Comparison of ENCODE assay signal across 8 mouse cellular contexts in genomic region chr1:53296581-53297383, GRCm38 (mm10). TPM values are rescaled to one million over a fixed set of nuclear protein-coding genes. Genes with fewer than 3 reads are reported as not detected.
DNase-seq lines count a peak whose midpoint lies in the region; ATAC-seq and TF ChIP-seq lines count a peak whose summit lies in the region.

Gene Pms1 (minus strand): TSS chr1:53297018.
Gene Ormdl1 (plus strand): TSS chr1:53297095.
Gene Gm28778 (plus strand): TSS chr1:53297111.

- H3K4me2 ChIP-seq in forebrain, embryonic 12.5 days = peak within 1 kb of the TSS; percentile 62
- peak within 1 kb of the TSS; percentile 87 for H3K4me2 ChIP-seq in heart, postnatal 0 days (ENCODE audit: low read depth, low read length)
- peak within 1 kb of the TSS; percentile 87 for H3K4me2 ChIP-seq in liver, embryonic 16.5 days (ENCODE audit: low read depth, low read length)
- peak within 1 kb of the TSS; percentile 66 for H3K4me2 ChIP-seq in neural tube, embryonic 13.5 days

- peak within 1 kb of the TSS; percentile 91 for H3K27ac ChIP-seq in forebrain, embryonic 12.5 days
- H3K27ac ChIP-seq in heart, postnatal 0 days (ENCODE audit: low read depth) = peak within 1 kb of the TSS; percentile 84
- peak within 1 kb of the TSS; percentile 88 for H3K27ac ChIP-seq in liver, embryonic 16.5 days (ENCODE audit: low read length)
- peak within 1 kb of the TSS; percentile 87 for H3K27ac ChIP-seq in neural tube, embryonic 13.5 days (replicated peaks)
- H3K27ac ChIP-seq in testis, adult 2 months (ENCODE audit: control insufficient read depth, insufficient read depth, low read depth, low read length) = peak within 1 kb of the TSS; percentile 85

- no peak for TF ChIP-seq CTCF in E14TG2a.4 (conservative IDR thresholded peaks at IDR 0.05; ENCODE audit: low read length)
- TF ChIP-seq CTCF in heart, postnatal 0 days (IDR thresholded peaks at IDR 0.05; ENCODE audit: low read depth) = no peak
- no peak for TF ChIP-seq CTCF in testis, adult 2 months (IDR thresholded peaks at IDR 0.05; ENCODE audit: control insufficient read depth, insufficient read depth, insufficient replicate concordance, low read depth, low read length)

- DNase-seq in c-Kit-positive CD71-positive TER-119-positive erythroid progenitor cells, embryonic 14.5 days (ENCODE audit: low spot score) = peak; percentile 89
- peak; percentile 96 for DNase-seq in heart, postnatal 0 days (ENCODE audit: low spot score)
- DNase-seq in kidney, postnatal 4 days = peak; percentile 96 to 97

- peaks cover 43% of the 10 kb centered on the region for H3K36me3 ChIP-seq in E14TG2a.4 (ENCODE audit: insufficient read depth, low read length)
- H3K36me3 ChIP-seq in forebrain, embryonic 12.5 days (replicated peaks) = peaks cover 9% of the 10 kb centered on the region
- no peaks in the 10 kb centered on the region for H3K36me3 ChIP-seq in heart, postnatal 0 days (replicated peaks; ENCODE audit: control insufficient read depth, insufficient read depth, low read length)
- H3K36me3 ChIP-seq in liver, embryonic 16.5 days (ENCODE audit: control insufficient read depth, insufficient read depth) = no peaks in the 10 kb centered on the region; the same call in none of the 2 replicates
- no peaks in the 10 kb centered on the region for H3K36me3 ChIP-seq in neural tube, embryonic 13.5 days
- no peaks in the 10 kb centered on the region for H3K36me3 ChIP-seq in testis, adult 2 months (ENCODE audit: control insufficient read depth, insufficient read depth, low read length)

- no peaks in the 10 kb centered on the region for H3K9me3 ChIP-seq in E14TG2a.4 (ENCODE audit: low read length)
- no peaks in the 10 kb centered on the region for H3K9me3 ChIP-seq in forebrain, embryonic 12.5 days
- H3K9me3 ChIP-seq in heart, postnatal 0 days (replicated peaks; ENCODE audit: control insufficient read depth, low read length) = no peaks in the 10 kb centered on the region
- H3K9me3 ChIP-seq in liver, embryonic 16.5 days (replicated peaks; ENCODE audit: control insufficient read depth, low read length) = no peaks in the 10 kb centered on the region
- H3K9me3 ChIP-seq in neural tube, embryonic 13.5 days = no peaks in the 10 kb centered on the region

- under 1% methylated on average over 66 of the region's 66 CpGs for WGBS in forebrain, embryonic 12.5 days
- under 1% methylated on average over 65 of the region's 66 CpGs for WGBS in heart, postnatal 0 days
- WGBS in liver, embryonic 16.5 days (ENCODE audit: insufficient replicate concordance) = under 1% methylated on average over 66 of the region's 66 CpGs
- under 1% methylated on average over 66 of the region's 66 CpGs for WGBS in neural tube, embryonic 13.5 days

- ATAC-seq in forebrain, embryonic 12.5 days (ENCODE audit: low FRiP score) = peak; percentile 100
- peak; percentile 100 for ATAC-seq in heart, postnatal 0 days (ENCODE audit: insufficient read depth, low read depth)
- ATAC-seq in liver, embryonic 16.5 days (ENCODE audit: low read depth) = peak; percentile 100
- ATAC-seq in neural tube, embryonic 13.5 days (ENCODE audit: low read depth) = peak; percentile 100

- no peaks in the 10 kb centered on the region for H3K27me3 ChIP-seq in E14TG2a.4 (ENCODE audit: insufficient read depth, low read length)
- H3K27me3 ChIP-seq in forebrain, embryonic 12.5 days = no peaks in the 10 kb centered on the region
- H3K27me3 ChIP-seq in heart, postnatal 0 days (ENCODE audit: control insufficient read depth, insufficient read depth, low read length) = no peaks in the 10 kb centered on the region
- no peaks in the 10 kb centered on the region for H3K27me3 ChIP-seq in liver, embryonic 16.5 days (ENCODE audit: control insufficient read depth, insufficient read depth, low read depth, low read length)
- H3K27me3 ChIP-seq in neural tube, embryonic 13.5 days = no peaks in the 10 kb centered on the region
- H3K27me3 ChIP-seq in testis, adult 2 months (ENCODE audit: control insufficient read depth, insufficient read depth, low read length) = no peaks in the 10 kb centered on the region

- TF ChIP-seq POLR2A in testis, adult 2 months (IDR thresholded peaks at IDR 0.05; ENCODE audit: control insufficient read depth, low read depth, low read length) = peak; percentile 66

- H3K4me1 ChIP-seq in E14TG2a.4 (replicated peaks; ENCODE audit: low read depth, low read length) = peaks cover 16% of the 10 kb centered on the region
- H3K4me1 ChIP-seq in forebrain, embryonic 12.5 days = peaks cover 6% of the 10 kb centered on the region
- no peaks in the 10 kb centered on the region for H3K4me1 ChIP-seq in heart, postnatal 0 days (ENCODE audit: control insufficient read depth, insufficient read depth)
- peaks cover 6% of the 10 kb centered on the region; the same call in 1 of the 2 replicates for H3K4me1 ChIP-seq in liver, embryonic 16.5 days (ENCODE audit: control insufficient read depth, low read depth, low read length)
- H3K4me1 ChIP-seq in neural tube, embryonic 13.5 days (replicated peaks) = peaks cover 19% of the 10 kb centered on the region
- H3K4me1 ChIP-seq in testis, adult 2 months (ENCODE audit: control insufficient read depth, insufficient read depth, low read length) = no peaks in the 10 kb centered on the region

- TF ChIP-seq EP300 in heart, postnatal 0 days (IDR thresholded peaks at IDR 0.05; ENCODE audit: low read depth) = no peak

- H3K9ac ChIP-seq in forebrain, embryonic 12.5 days = peak within 1 kb of the TSS; percentile 82
- peak within 1 kb of the TSS; percentile 78 for H3K9ac ChIP-seq in heart, postnatal 0 days (replicated peaks; ENCODE audit: low read depth, low read length)
- H3K9ac ChIP-seq in liver, embryonic 16.5 days (ENCODE audit: low read depth, low read length) = peak within 1 kb of the TSS; percentile 80
- peak within 1 kb of the TSS; percentile 85 for H3K9ac ChIP-seq in neural tube, embryonic 13.5 days

- H3K4me3 ChIP-seq in E14TG2a.4 (replicated peaks; ENCODE audit: low read length) = peak within 1 kb of the TSS; percentile 89
- peak within 1 kb of the TSS; percentile 82 for H3K4me3 ChIP-seq in forebrain, embryonic 12.5 days (replicated peaks)
- H3K4me3 ChIP-seq in heart, postnatal 0 days (ENCODE audit: low read depth, low read length) = peak within 1 kb of the TSS; percentile 86
- peak within 1 kb of the TSS; percentile 77 for H3K4me3 ChIP-seq in liver, embryonic 16.5 days (ENCODE audit: low read depth, low read length)
- peak within 1 kb of the TSS; percentile 88 for H3K4me3 ChIP-seq in neural tube, embryonic 13.5 days
- peak within 1 kb of the TSS; percentile 98 for H3K4me3 ChIP-seq in testis, adult 2 months (ENCODE audit: control insufficient read depth, low read depth, low read length)

RNA-seq across cellular contexts. Expression of gene Pms1, which starts in this region (rescaled TPM):
- 24.5 and 26.3 TPM in 2 replicates for polyA plus RNA-seq in forebrain, embryonic 12.5 days (2016; fragmentation: Nextera tagmentation; extraction: Ambion mirVana)
- total RNA-seq in heart, postnatal 0 days (2014; rRNA removed; ENCODE audit: low replicate concordance) = 1.4 and 3.9 TPM in 2 replicates
- 4.7 and 5.2 TPM in 2 replicates for polyA plus RNA-seq in heart, postnatal 0 days (2015; fragmentation: Nextera tagmentation; extraction: Ambion mirVana)
- 6.3 and 7.2 TPM in 2 replicates for polyA plus RNA-seq in liver, embryonic 16.5 days (2015; fragmentation: Nextera tagmentation; extraction: Ambion mirVana)
- 12.0 and 12.1 TPM in 2 replicates for polyA plus RNA-seq in neural tube, embryonic 13.5 days (2015; fragmentation: Nextera tagmentation; extraction: Ambion mirVana)
- polyA plus RNA-seq in testis, adult 2 months (2012; rRNA removed) = 0.49 and 1.1 TPM in 2 replicates

RNA-seq across cellular contexts. Expression of gene Ormdl1, which starts in this region (rescaled TPM):
- 72.2 and 79.8 TPM in 2 replicates for polyA plus RNA-seq in forebrain, embryonic 12.5 days (2016; fragmentation: Nextera tagmentation; extraction: Ambion mirVana)
- total RNA-seq in heart, postnatal 0 days (2014; rRNA removed; ENCODE audit: low replicate concordance) = 16.8 and 20.8 TPM in 2 replicates
- polyA plus RNA-seq in heart, postnatal 0 days (2015; fragmentation: Nextera tagmentation; extraction: Ambion mirVana) = 16.8 and 20.1 TPM in 2 replicates
- polyA plus RNA-seq in liver, embryonic 16.5 days (2015; fragmentation: Nextera tagmentation; extraction: Ambion mirVana) = 23.7 and 26.0 TPM in 2 replicates
- 52.2 and 55.5 TPM in 2 replicates for polyA plus RNA-seq in neural tube, embryonic 13.5 days (2015; fragmentation: Nextera tagmentation; extraction: Ambion mirVana)
- 1.5 and 2.5 TPM in 2 replicates for polyA plus RNA-seq in testis, adult 2 months (2012; rRNA removed)

RNA-seq across cellular contexts. Expression of gene Gm28778, which starts in this region (rescaled TPM):
- polyA plus RNA-seq in forebrain, embryonic 12.5 days (2016; fragmentation: Nextera tagmentation; extraction: Ambion mirVana) = not detected in 2 replicates
- total RNA-seq in heart, postnatal 0 days (2014; rRNA removed; ENCODE audit: low replicate concordance) = 3.7 TPM in 1 of 2 replicates, not detected in the other
- not detected in 2 replicates for polyA plus RNA-seq in heart, postnatal 0 days (2015; fragmentation: Nextera tagmentation; extraction: Ambion mirVana)
- polyA plus RNA-seq in liver, embryonic 16.5 days (2015; fragmentation: Nextera tagmentation; extraction: Ambion mirVana) = not detected in 2 replicates
- polyA plus RNA-seq in neural tube, embryonic 13.5 days (2015; fragmentation: Nextera tagmentation; extraction: Ambion mirVana) = not detected in 2 replicates
- 3.5 and 4.4 TPM in 2 replicates for polyA plus RNA-seq in testis, adult 2 months (2012; rRNA removed)

Comparison
In these comparisons a context has a peak if more than half of its experiments do, and no peak if none do; other contexts are left out.
1. Peak in every context shown above with its lines: DNase-seq, ATAC-seq, H3K4me3 ChIP-seq and H3K27ac ChIP-seq.